Mouse (Mus musculus) MEL (cell line): Measurements from ENCODE around the gene Col6a4.

ENCODE experiments used
- CTCF ChIP-seq, 3 experiments: IDR thresholded peaks in 2 of 3; conservative IDR thresholded peaks in 1 of 3; 2 replicates each; pipeline ENCODE4 v1.5.1; 2011 to 2012; ENCODE audit warnings: low read length in 3 of 3, low read depth in 2 of 3, mild to moderate bottlenecking in 2 of 3, improper control_type of control experiment in 1 of 3, inconsistent platforms in 1 of 3, mixed read lengths in 1 of 3, moderate library complexity in 1 of 3; ENCODE audit not compliant: control insufficient read depth in 1 of 3, insufficient read depth in 1 of 3, poor library complexity in 1 of 3, severe bottlenecking in 1 of 3
- EP300 ChIP-seq, 2 experiments: IDR thresholded peaks; 2 replicates each; pipeline ENCODE4 v1.6.1; 2011; ENCODE audit warnings: improper control_type of control experiment in 2 of 2, low read length in 2 of 2, low read depth in 1 of 2, mild to moderate bottlenecking in 1 of 2

DNA sequence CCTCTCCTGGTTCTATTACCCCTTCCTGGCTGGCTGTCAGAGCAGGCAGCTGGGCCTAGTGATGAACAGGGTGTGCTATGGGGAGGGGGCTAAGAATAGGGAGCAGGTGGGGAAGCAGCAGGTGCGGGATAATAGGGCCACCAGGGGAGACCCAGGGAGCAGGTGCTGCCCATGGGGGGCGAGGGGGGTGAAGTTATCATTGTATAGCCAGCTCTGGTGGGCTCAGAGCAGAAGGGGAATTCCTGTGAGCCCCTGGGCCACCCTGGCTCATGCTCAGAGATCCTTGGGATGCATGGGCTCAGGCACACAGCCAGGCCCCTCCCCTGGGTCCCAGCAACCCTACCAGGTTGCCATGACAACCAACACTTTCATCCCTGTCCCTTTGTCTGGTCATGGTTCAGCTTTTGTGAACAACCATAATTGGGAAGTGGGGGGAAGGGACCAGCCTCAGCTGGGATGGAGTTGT, 30.2 kb upstream of the Col6a4 start:
- TF ChIP-seq CTCF (IDR thresholded peaks at IDR 0.05 in 2 of 3, conservative IDR thresholded peaks at IDR 0.05 in 1 of 3; ENCODE audit: control insufficient read depth in 1 of 3, insufficient read depth in 1 of 3, low read depth in 2 of 3, low read length in 3 of 3, poor library complexity in 1 of 3, severe bottlenecking in 1 of 3) (no peak), EP300 (IDR thresholded peaks at IDR 0.05; ENCODE audit: low read depth in 1 of 2, low read length in 2 of 2) (no peak)
